Mouse (Mus musculus) myocyte (in vitro differentiated cells): ENCODE measurements around the gene Chst8.

Experiments
- MAX ChIP-seq: IDR thresholded peaks from one replicate; pipeline ENCODE4 v1.6.1; 2011; ENCODE audit warnings: low read depth, mild to moderate bottlenecking, control low read depth
- POLR2A ChIP-seq: IDR thresholded peaks from one replicate; pipeline ENCODE4 v1.6.1; 2011; ENCODE audit warnings: low read depth, mild to moderate bottlenecking, control low read depth, moderate library complexity; ENCODE audit not compliant: insufficient read length

DNA sequence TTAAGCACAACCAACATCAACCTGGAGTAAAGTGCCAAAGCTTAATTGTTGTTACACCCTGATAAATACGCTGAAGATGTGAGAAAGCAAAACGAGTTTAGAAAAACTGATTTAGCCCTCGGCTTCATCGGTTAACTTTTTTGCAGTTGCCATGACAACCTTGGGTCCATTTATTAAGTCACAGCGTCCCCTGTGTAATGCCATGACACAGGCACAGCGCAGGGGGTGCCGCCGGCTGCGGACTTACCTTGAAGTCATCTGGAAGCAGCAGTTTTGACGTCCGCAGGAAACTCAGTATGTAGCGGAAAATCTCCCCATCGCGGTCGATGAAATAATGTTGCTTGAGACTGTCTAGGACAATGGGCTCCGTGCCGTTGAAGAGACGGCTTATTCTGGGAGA, 167.9 kb downstream of the Chst8 start:
- TF ChIP-seq MAX (no peak), POLR2A (no peak)
